Mouse (Mus musculus) limb, embryonic 11.5 days (tissue): ENCODE data around the gene St6galnac3. TPM values are rescaled to one million over a fixed set of nuclear protein-coding genes. Genes with fewer than 3 reads are reported as not detected.

Experiments
- ATAC-seq: fragments of 200-750 bp; cut with Nextera tagmentation; 2 replicates; pipeline ENCODE4 v1.8.0; 2017; ENCODE audit warnings: low read depth; ENCODE audit not compliant: insufficient number of reproducible peaks, low FRiP score, low TSS enrichment
- DNase-seq: peaks from one replicate; pipeline ENCODE4 v3.0.0-alpha.2; 2015; ENCODE audit warnings: low spot score
- H3K27ac ChIP-seq: fragments of 300-500 bp; sonication (generic); replicated peaks from 2 replicates; pipeline ENCODE4 v1.5.1; 2014; ENCODE audit warnings: low read depth, mild to moderate bottlenecking, low read length
- H3K27me3 ChIP-seq: fragments of 300-500 bp; sonication (generic); 2 replicates; pipeline ENCODE4 v1.6.1; 2014; ENCODE audit warnings: mild to moderate bottlenecking, low read length, mixed read lengths; ENCODE audit not compliant: control insufficient read depth, insufficient read depth
- H3K36me3 ChIP-seq: fragments of 300-500 bp; sonication (generic); 2 replicates; pipeline ENCODE4 v1.6.1; 2014; ENCODE audit warnings: mild to moderate bottlenecking, low read length, moderate library complexity, mixed read lengths; ENCODE audit not compliant: control insufficient read depth, insufficient read depth
- H3K4me1 ChIP-seq: fragments of 300-500 bp; sonication (generic); 2 replicates; pipeline ENCODE4 v1.6.1; 2014; ENCODE audit warnings: low read length, mixed read lengths; ENCODE audit not compliant: control insufficient read depth, insufficient read depth
- H3K4me2 ChIP-seq: fragments of 300-500 bp; sonication (generic); 2 replicates; pipeline ENCODE4 v1.6.1; 2014; ENCODE audit warnings: low read depth, mild to moderate bottlenecking, moderate library complexity; ENCODE audit not compliant: severe bottlenecking
- H3K4me3 ChIP-seq: fragments of 300-500 bp; sonication (generic); 2 replicates; pipeline ENCODE4 v1.5.1; 2014; ENCODE audit warnings: low read depth, low read length
- H3K9ac ChIP-seq: fragments of 300-500 bp; sonication (generic); 2 replicates; pipeline ENCODE4 v1.6.1; 2014; ENCODE audit warnings: mild to moderate bottlenecking, low read length
- H3K9me3 ChIP-seq: fragments of 300-500 bp; sonication (generic); 2 replicates; pipeline ENCODE4 v1.6.1; 2016; ENCODE audit warnings: low read length; ENCODE audit not compliant: control insufficient read depth
- WGBS: fragments of 180-500 bp; shearing (Covaris S2); extraction: QIAGEN DNeasy Blood & Tissue Kit; methylation state at CpG from one replicate; pipeline ENCODE4 v1.1.7; 2014; 5-methylcytosine and 5-hydroxymethylcytosine counted together
- polyA plus RNA-seq: library from polyadenylated mRNA; unstranded; fragments of >200 nt; fragmentation: Nextera tagmentation; extraction: Ambion mirVana; gene quantifications from 2 replicates; pipeline ENCODE4 v1.2.1, GENCODE M21; 2014

The St6galnac3 gene
- polyA plus RNA-seq, 1 experiment from 2014 or later: 51.2 TPM

DNA sequence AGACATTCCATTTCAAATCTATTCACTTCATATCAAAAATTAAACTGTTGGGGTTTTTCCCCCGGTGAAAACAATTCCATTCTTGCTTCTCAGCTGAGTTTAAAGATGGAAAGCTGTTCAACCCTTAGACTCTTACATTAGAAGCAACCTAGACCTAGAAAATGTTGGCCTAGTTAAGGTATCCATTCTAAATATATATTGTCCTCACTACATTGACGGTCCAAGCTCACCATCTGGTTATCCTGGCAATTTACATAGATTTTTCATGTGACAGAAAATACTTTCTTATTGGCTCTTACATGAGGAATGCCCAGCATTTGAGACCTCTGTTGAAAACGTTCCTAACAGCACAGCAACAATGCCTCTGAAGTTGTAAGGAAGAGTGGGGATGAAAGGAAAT is 400.7 kb downstream of the St6galnac3 start:
- no peak overlapping the region for H3K9ac ChIP-seq
- no peak overlapping the region for H3K4me3 ChIP-seq
- H3K4me2 ChIP-seq: no peak overlapping the region
- H3K36me3 ChIP-seq: no peaks in the 10 kb centered on the region
- no peak overlapping the region for H3K27ac ChIP-seq
- no peaks in the 10 kb centered on the region for H3K4me1 ChIP-seq
- 72% methylated on average over 3 of the region's 3 CpGs for WGBS
- no peaks in the 10 kb centered on the region for H3K9me3 ChIP-seq
- H3K27me3 ChIP-seq: no peaks in the 10 kb centered on the region
- ATAC-seq (no peak), DNase-seq (no peak)

DNA sequence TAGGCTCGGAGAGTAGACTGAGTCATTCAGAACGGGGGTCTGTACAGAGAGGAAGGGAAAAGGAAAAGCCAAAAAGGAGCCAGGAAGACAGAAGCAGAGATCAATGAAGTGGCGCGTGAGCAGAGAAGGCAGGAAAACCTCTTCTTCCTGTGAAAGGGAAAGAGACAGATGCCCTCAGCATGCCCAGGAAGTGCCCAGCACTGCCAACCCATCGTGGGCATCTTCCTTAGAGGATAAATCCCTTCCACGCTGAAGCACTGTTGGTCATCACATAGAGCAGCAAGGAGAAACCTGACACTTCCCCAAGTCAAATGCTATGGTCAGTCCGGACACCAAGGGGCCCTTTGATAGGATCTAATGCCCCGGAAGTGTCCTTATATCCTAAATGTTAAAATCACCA is 401.5 kb downstream of the St6galnac3 start:
- no peaks in the 10 kb centered on the region for H3K27me3 ChIP-seq
- H3K4me1 ChIP-seq: no peaks in the 10 kb centered on the region
- H3K36me3 ChIP-seq: no peaks in the 10 kb centered on the region
- 80% methylated on average over 8 of the region's 8 CpGs for WGBS
- H3K27ac ChIP-seq: no peak overlapping the region
- no peak for ATAC-seq
- no peak overlapping the region for H3K4me3 ChIP-seq
- H3K9ac ChIP-seq: no peak overlapping the region
- H3K9me3 ChIP-seq: no peaks in the 10 kb centered on the region
- no peak overlapping the region for H3K4me2 ChIP-seq
- DNase-seq: no peak

DNA sequence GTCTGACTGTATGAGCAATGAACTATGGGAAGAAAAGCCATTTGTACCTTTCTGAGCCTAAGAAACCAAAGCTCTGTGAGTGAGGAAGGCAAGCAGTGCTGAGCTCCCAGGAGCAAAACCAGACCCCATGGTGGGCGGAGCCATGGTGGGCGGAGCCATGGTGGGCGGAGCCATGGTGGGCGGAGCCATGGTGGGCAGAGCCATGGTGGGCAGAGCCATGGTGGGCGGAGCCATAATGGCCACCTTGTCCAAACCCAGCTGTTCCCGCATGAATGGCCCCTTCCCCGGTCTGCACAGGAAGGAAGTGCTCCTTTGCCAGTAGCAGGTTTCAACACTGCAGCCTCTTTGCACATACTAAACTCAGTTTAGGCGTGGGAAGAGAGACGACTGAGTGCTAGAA is 411.4 kb downstream of the St6galnac3 start:
- 71% methylated on average over 9 of the region's 9 CpGs for WGBS
- Histone ChIP-seq H3K4me2 (no peak overlapping the region), H3K9ac (no peak overlapping the region), H3K27ac (no peak overlapping the region), H3K27me3 (no peaks in the 10 kb centered on the region), H3K4me1 (no peaks in the 10 kb centered on the region), H3K4me3 (no peak overlapping the region), H3K36me3 (no peaks in the 10 kb centered on the region), H3K9me3 (no peaks in the 10 kb centered on the region)
- DNase-seq: no peak
- ATAC-seq: no peak

GRCm38 (mm10) chr3:153313167-153313566 is 411.8 kb downstream of the St6galnac3 start:
- ATAC-seq (no peak), DNase-seq (no peak)
- Histone ChIP-seq H3K9me3 (no peaks in the 10 kb centered on the region), H3K36me3 (no peaks in the 10 kb centered on the region), H3K4me3 (no peak overlapping the region), H3K4me2 (no peak overlapping the region), H3K27me3 (no peaks in the 10 kb centered on the region), H3K4me1 (no peaks in the 10 kb centered on the region), H3K27ac (no peak overlapping the region), H3K9ac (no peak overlapping the region)
- 95% methylated on average over 9 of the region's 9 CpGs for WGBS

DNA sequence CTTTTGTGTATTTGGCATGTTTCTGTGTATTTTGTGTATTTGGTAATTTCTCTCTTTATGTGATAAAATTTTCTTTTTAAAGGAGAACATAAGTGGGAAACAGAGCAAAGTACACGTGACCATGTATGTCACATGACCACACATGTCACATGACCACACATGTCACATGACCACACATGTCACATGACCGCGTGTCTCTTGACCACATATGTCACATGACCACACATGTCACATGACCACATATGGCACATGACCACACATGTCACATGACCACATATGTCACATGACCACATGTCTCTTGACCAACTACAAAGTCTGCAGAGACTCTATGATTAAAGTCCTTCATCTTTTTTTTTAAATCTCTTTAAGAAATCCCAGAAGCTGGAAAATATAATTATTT is 413.0 kb downstream of the St6galnac3 start:
- 85% methylated on average over 3 of the region's 3 CpGs for WGBS
- Histone ChIP-seq H3K36me3 (no peaks in the 10 kb centered on the region), H3K27ac (no peak overlapping the region), H3K27me3 (no peaks in the 10 kb centered on the region), H3K9ac (no peak overlapping the region), H3K4me3 (no peak overlapping the region), H3K4me1 (no peaks in the 10 kb centered on the region), H3K4me2 (no peak overlapping the region), H3K9me3 (no peaks in the 10 kb centered on the region)
- DNase-seq (no peak), ATAC-seq (no peak)

- no peaks in the 10 kb centered on the region for H3K36me3 ChIP-seq
- H3K4me2 ChIP-seq: no peak overlapping the region
- DNase-seq (no peak), ATAC-seq (no peak)
- WGBS: 85% methylated on average over 4 of the region's 4 CpGs
- no peaks in the 10 kb centered on the region for H3K27me3 ChIP-seq
- H3K27ac ChIP-seq: no peak overlapping the region
- no peaks in the 10 kb centered on the region for H3K4me1 ChIP-seq
- no peak overlapping the region for H3K9ac ChIP-seq
- H3K9me3 ChIP-seq: no peaks in the 10 kb centered on the region
- H3K4me3 ChIP-seq: no peak overlapping the region
Observed at GRCm38 (mm10) chr3:153308379-153308778, 416.6 kb downstream of the St6galnac3 start.

DNA sequence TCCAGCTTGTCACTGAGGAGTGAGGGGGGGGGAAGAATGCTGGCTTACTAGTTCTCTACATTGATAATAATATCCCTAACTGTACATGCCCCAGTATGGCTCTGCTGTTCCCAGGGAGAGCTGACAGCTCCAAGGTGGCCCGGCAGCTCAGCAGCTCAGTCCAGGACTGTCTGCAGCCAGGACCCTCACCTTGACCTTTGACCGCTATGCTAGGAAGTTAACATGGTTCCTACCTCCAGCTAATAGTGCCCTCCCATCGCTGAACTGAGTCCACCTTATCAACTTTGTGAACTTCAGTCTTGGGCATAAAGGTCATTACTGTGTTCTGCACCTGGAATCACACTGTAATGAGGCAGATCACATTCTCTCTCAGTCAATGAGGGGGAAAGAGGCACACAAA is 419.8 kb downstream of the St6galnac3 start:
- no peaks in the 10 kb centered on the region for H3K9me3 ChIP-seq
- H3K4me3 ChIP-seq: no peak overlapping the region
- no peak overlapping the region for H3K4me2 ChIP-seq
- WGBS: 71% methylated on average over 3 of the region's 3 CpGs
- no peaks in the 10 kb centered on the region for H3K4me1 ChIP-seq
- no peaks in the 10 kb centered on the region for H3K36me3 ChIP-seq
- H3K27me3 ChIP-seq: no peaks in the 10 kb centered on the region
- H3K9ac ChIP-seq: no peak overlapping the region
- no peak for ATAC-seq
- H3K27ac ChIP-seq: no peak overlapping the region
- no peak for DNase-seq

GRCm38 (mm10) chr3:153302376-153302775 is 422.6 kb downstream of the St6galnac3 start:
- H3K4me2 ChIP-seq: no peak overlapping the region
- H3K27me3 ChIP-seq: no peaks in the 10 kb centered on the region
- 92% methylated on average over 7 of the region's 7 CpGs for WGBS
- no peaks in the 10 kb centered on the region for H3K4me1 ChIP-seq
- ATAC-seq: no peak
- no peak for DNase-seq
- H3K27ac ChIP-seq: no peak overlapping the region
- no peak overlapping the region for H3K9ac ChIP-seq
- no peak overlapping the region for H3K4me3 ChIP-seq
- H3K9me3 ChIP-seq: no peaks in the 10 kb centered on the region
- H3K36me3 ChIP-seq: no peaks in the 10 kb centered on the region

GRCm38 (mm10) chr3:153296375-153297068 is 428.5 kb downstream of the St6galnac3 start:
- 69% methylated on average over 22 of the region's 22 CpGs for WGBS
- DNase-seq: no peak
- Histone ChIP-seq H3K9ac (no peak overlapping the region), H3K4me2 (no peak overlapping the region), H3K36me3 (no peaks in the 10 kb centered on the region), H3K27me3 (no peaks in the 10 kb centered on the region), H3K4me1 (0 out of 2 replicates have a peak, but pooled peaks cover 2% of the 10 kb centered on the region), H3K27ac (no peak overlapping the region), H3K9me3 (no peaks in the 10 kb centered on the region), H3K4me3 (no peak overlapping the region)
- no peak for ATAC-seq
